Mouse (Mus musculus) neural tube, embryonic 11.5 days (tissue): ENCODE measurements around the gene Rab1b. TPM values are rescaled to one million over a fixed set of nuclear protein-coding genes. Genes with fewer than 3 reads are reported as not detected.

ENCODE experiments used
- ATAC-seq: fragments of 200-750 bp; cut with Nextera tagmentation; 2 replicates; pipeline ENCODE4 v1.8.0; 2017; ENCODE audit warnings: moderate number of reproducible peaks, mild to moderate bottlenecking, moderate TSS enrichment, moderate library complexity; ENCODE audit not compliant: insufficient read depth, low FRiP score, low TSS enrichment
- DNase-seq: peaks from one replicate; pipeline ENCODE4 v3.0.0-alpha.2; 2015; ENCODE audit warnings: low spot score
- H3K27ac ChIP-seq: fragments of 300-500 bp; sonication (generic); 2 replicates; pipeline ENCODE4 v1.5.1; 2014; ENCODE audit warnings: low read depth, mild to moderate bottlenecking, low read length
- H3K27me3 ChIP-seq: fragments of 300-500 bp; sonication (generic); 2 replicates; pipeline ENCODE4 v1.6.1; 2014; ENCODE audit warnings: mild to moderate bottlenecking, low read length, mixed read lengths; ENCODE audit not compliant: control insufficient read depth, insufficient read depth
- H3K36me3 ChIP-seq: fragments of 300-500 bp; sonication (generic); 2 replicates; pipeline ENCODE4 v1.6.1; 2014; ENCODE audit warnings: mild to moderate bottlenecking, low read length, moderate library complexity, mixed read lengths; ENCODE audit not compliant: control insufficient read depth, insufficient read depth
- H3K4me1 ChIP-seq: fragments of 300-500 bp; sonication (generic); 2 replicates; pipeline ENCODE4 v1.6.1; 2014; ENCODE audit warnings: low read length, mixed read lengths; ENCODE audit not compliant: control insufficient read depth, insufficient read depth
- H3K4me2 ChIP-seq: fragments of 300-500 bp; sonication (generic); 2 replicates; pipeline ENCODE4 v1.6.1; 2014; ENCODE audit warnings: low read depth, mild to moderate bottlenecking, moderate library complexity
- H3K4me3 ChIP-seq: fragments of 300-500 bp; sonication (generic); 2 replicates; pipeline ENCODE4 v1.5.1; 2014; ENCODE audit warnings: low read depth, low read length
- H3K9ac ChIP-seq: fragments of 300-500 bp; sonication (generic); 2 replicates; pipeline ENCODE4 v1.6.1; 2014; ENCODE audit warnings: mild to moderate bottlenecking, low read length
- H3K9me3 ChIP-seq: fragments of 300-500 bp; sonication (generic); 2 replicates; pipeline ENCODE4 v1.6.1; 2016; ENCODE audit warnings: low read length; ENCODE audit not compliant: control insufficient read depth
- WGBS: fragments of 180-500 bp; shearing (Covaris S2); extraction: QIAGEN DNeasy Blood & Tissue Kit; methylation state at CpG from one replicate; pipeline ENCODE4 v1.1.7; 2014; 5-methylcytosine and 5-hydroxymethylcytosine counted together
- polyA plus RNA-seq: library from polyadenylated mRNA; unstranded; fragments of >200 nt; fragmentation: Nextera tagmentation; extraction: Ambion mirVana; gene quantifications from 2 replicates; pipeline ENCODE4 v1.2.1, GENCODE M21; 2014

Rab1b gene
- polyA plus RNA-seq, 1 experiment from 2014 or later, result 266 TPM

DNA sequence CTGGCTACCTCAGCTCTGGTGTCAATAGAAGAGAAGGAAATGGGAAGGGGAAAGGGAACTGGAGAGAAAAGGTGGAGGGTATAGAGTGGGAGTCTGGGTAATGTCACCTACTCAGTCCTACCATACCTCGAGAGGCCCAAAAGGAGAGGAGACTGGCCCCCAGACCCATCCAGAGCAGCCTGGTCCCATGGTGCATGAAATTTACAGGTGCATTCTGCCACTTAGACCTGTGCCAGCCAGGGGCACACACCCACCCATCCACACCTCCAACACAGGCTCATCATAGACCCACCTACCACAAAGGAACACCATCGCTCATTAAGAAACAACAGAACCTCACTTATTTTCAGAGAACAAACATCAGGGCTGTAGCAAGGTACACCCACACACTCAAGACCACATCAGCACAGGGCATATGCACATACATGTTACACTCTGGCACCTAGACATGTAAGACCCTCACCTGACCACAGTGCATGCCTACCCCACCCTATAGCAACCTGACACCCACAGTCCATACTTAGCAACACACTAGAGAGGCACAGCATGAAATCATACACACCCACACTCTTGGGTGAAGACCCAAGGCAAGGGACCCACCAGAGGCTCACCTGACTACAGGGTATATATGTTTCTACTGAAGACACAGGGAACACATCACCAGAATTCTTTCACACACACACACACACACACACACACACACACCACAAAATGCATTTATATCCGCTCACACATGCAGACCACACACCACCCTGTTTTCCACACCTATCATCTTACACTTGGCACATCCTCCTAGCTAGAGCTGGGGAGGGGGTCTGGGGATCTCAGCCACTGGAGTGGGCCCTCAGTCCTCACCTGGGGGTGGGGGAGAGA, 22.7 kb downstream of the Rab1b start:
- no peaks in the 10 kb centered on the region for H3K9me3 ChIP-seq
- peaks cover 9% of the 10 kb centered on the region for H3K4me1 ChIP-seq
- DNase-seq (no peak), ATAC-seq (no peak)
- H3K27ac ChIP-seq, result no peak overlapping the region
- no peaks in the 10 kb centered on the region for H3K36me3 ChIP-seq
- H3K9ac ChIP-seq, result no peak overlapping the region
- peaks cover 65% of the 10 kb centered on the region for H3K27me3 ChIP-seq
- no peak overlapping the region for H3K4me3 ChIP-seq
- no peak overlapping the region; the same call in 1 of the 2 replicates for H3K4me2 ChIP-seq
- 75% methylated on average over 3 of the region's 3 CpGs for WGBS

DNA sequence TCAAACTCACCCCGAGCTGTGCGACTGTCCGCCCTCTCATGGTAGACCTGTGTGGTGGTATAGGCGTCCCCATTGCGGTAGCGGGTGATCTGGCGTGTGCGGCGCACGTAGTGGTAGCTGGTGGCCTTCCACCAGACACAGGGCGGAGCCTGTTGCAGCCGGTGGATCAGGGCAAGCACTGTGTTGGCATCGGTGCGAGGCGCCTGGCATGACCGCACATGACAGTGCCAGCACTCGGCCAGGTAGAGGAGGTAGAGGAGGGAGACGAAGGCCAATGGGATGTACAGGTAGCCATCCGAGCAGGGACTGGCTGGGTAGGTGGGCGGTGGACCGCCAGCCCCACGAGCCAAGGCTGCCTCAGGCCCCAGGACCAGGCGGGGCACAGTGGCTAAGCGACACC, 24.3 kb downstream of the Rab1b start:
- H3K9me3 ChIP-seq, result no peaks in the 10 kb centered on the region
- H3K27me3 ChIP-seq, result peaks cover 65% of the 10 kb centered on the region
- H3K4me3 ChIP-seq, result no peak overlapping the region
- DNase-seq (no peak), ATAC-seq (no peak)
- no peak overlapping the region for H3K27ac ChIP-seq
- no peak overlapping the region for H3K4me2 ChIP-seq
- 74% methylated on average over 24 of the region's 24 CpGs for WGBS
- H3K9ac ChIP-seq, result no peak overlapping the region
- no peaks in the 10 kb centered on the region for H3K36me3 ChIP-seq
- H3K4me1 ChIP-seq, result peaks cover 4% of the 10 kb centered on the region

DNA sequence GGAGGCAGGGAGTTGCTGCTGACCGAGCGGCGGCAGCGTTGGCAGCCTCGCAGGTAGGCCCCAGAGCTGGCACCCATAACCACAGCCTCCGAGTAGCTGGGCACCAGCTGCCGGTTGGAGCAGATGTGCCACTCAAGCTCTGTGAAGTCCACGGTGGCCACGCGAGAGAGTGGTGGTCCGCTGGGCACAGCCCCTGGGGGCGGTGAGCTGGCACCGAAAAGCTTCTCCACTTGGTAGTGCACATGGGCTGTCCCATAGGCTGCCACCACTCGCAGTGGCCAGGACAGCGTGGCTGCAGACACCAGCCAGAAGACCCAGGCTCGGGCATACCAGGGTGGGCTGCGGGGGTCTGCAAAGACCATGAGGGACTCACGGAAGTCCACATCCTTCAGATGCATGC, 24.9 kb downstream of the Rab1b start:
- DNase-seq (no peak), ATAC-seq (no peak)
- no peak overlapping the region for H3K4me3 ChIP-seq
- H3K36me3 ChIP-seq, result no peaks in the 10 kb centered on the region
- no peaks in the 10 kb centered on the region for H3K4me1 ChIP-seq
- WGBS, result 67% methylated on average over 18 of the region's 18 CpGs
- peaks cover 65% of the 10 kb centered on the region for H3K27me3 ChIP-seq
- H3K9ac ChIP-seq, result no peak overlapping the region
- no peak overlapping the region for H3K27ac ChIP-seq
- H3K4me2 ChIP-seq, result no peak overlapping the region
- no peaks in the 10 kb centered on the region for H3K9me3 ChIP-seq

DNA sequence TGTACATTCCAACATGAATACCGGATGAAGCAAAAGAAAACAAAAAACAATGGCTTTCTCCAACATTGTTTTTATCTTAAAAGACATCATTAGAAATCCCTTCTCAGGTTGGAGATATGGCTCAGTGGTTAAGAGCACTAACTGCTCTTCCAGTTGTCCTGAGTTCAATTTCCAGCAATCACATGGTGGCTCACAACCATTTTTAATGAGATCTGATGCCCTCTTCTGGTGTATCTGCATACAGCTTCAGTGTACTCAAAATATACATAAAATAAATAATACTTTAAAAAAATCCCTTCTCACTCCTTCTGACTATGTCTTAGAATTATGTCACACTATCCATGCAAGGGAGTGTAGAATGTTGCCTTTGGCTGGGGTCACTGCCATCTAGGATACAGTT, 27.6 kb downstream of the Rab1b start:
- DNase-seq, result no peak
- H3K9ac ChIP-seq, result no peak overlapping the region
- H3K36me3 ChIP-seq, result no peaks in the 10 kb centered on the region
- H3K4me1 ChIP-seq, result no peaks in the 10 kb centered on the region
- H3K4me3 ChIP-seq, result no peak overlapping the region
- WGBS, result 90% methylated on average over 1 of the region's 1 CpGs
- H3K9me3 ChIP-seq, result no peaks in the 10 kb centered on the region
- peaks cover 42% of the 10 kb centered on the region for H3K27me3 ChIP-seq
- H3K27ac ChIP-seq, result no peak overlapping the region
- ATAC-seq, result no peak
- no peak overlapping the region for H3K4me2 ChIP-seq

DNA sequence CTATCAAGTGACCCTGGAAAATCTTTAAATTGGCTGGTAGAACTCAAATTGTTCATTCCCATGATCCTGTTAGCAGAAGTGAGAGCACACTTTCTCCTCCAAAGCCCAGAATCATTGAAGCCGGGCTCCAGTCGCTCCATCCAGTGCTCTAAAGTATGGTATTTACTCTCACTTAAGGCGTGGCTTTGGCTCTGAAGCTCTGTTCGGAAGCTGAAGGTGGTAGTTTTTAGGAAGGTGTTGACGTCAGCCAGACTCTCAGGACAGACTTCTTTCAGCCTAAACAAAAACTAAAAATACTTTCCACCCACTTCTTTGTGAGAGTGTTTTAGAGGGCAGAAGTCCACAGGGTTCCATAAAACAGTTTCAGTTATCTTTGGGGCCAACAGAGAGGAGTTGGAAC, 33.4 kb downstream of the Rab1b start:
- ATAC-seq (no peak), DNase-seq (no peak)
- Histone ChIP-seq H3K9me3 (no peaks in the 10 kb centered on the region), H3K27me3 (peaks cover 20% of the 10 kb centered on the region), H3K36me3 (no peaks in the 10 kb centered on the region), H3K4me1 (peaks cover 17% of the 10 kb centered on the region), H3K27ac (no peak overlapping the region), H3K4me3 (no peak overlapping the region), H3K4me2 (no peak overlapping the region), H3K9ac (no peak overlapping the region)
- 47% methylated on average over 5 of the region's 5 CpGs for WGBS

DNA sequence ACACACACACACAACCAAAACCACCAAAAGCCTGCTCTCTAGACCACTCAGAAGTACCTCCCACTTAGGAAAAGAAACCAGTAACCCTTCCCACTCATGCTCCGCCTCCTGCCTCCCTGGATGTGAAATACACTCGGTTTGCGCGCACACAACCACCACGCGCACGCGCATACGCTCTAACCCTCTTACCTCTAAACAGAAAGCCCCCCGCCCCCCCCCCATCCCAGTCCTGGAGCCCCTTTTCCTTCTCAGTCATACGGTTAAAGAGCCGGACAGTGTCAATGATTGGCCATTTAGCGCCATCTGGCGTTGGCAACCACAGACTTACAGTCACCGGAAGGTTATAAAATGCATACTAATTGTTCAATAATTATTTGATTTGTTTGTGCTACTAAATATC, 33.8 kb downstream of the Rab1b start:
- WGBS, result 3% methylated on average over 15 of the region's 15 CpGs
- peaks cover 22% of the 10 kb centered on the region for H3K4me1 ChIP-seq
- ATAC-seq (no peak), DNase-seq (peak; percentile 82)
- H3K27me3 ChIP-seq, result peaks cover 25% of the 10 kb centered on the region
- H3K36me3 ChIP-seq, result no peaks in the 10 kb centered on the region
- no peaks in the 10 kb centered on the region for H3K9me3 ChIP-seq
- no peak overlapping the region for H3K27ac ChIP-seq
- H3K9ac ChIP-seq, result no peak overlapping the region
- H3K4me3 ChIP-seq, result peak overlapping the region; percentile 31
- H3K4me2 ChIP-seq, result peak overlapping the region; percentile 53; the same call in 1 of the 2 replicates

DNA sequence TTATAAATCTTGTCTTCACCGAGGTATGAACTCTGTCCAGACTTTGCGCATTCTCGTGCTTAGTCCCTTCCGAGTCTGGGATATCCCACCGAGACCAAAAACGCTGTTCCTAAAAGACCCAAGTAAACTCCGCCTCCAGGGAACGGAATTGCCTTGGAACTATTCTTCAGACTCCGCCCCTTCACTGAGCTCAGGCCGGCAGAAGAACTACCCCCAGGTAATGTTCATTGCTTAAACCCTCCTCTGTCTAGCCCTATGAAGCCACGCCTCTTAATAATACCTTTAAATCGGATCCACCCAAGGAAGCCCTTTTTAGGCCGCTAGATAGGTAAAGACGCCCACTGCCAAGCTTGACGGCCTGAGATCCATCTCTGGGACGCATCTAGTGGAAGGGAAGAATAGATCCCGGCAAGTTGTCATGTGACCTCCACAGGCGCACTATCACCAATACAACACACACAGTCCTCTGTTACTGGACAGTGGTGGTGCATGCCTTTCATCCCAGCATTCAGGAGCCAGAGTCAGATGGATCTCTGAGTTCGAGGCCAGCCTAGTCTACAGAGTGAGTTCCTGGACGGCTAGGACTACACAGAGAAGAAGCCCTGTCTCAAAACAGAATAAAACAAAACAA, 34.4 kb downstream of the Rab1b start:
- Histone ChIP-seq H3K4me3 (peak overlapping the region; percentile 31), H3K4me2 (peak overlapping the region; percentile 53), H3K36me3 (no peaks in the 10 kb centered on the region), H3K9ac (no peak overlapping the region), H3K9me3 (no peaks in the 10 kb centered on the region), H3K27ac (0 out of 2 replicates have a peak overlapping the region, but pooled peaks have one; percentile 17), H3K27me3 (peaks cover 28% of the 10 kb centered on the region), H3K4me1 (peaks cover 27% of the 10 kb centered on the region)
- 2% methylated on average over 20 of the region's 20 CpGs for WGBS
- ATAC-seq, result peak; percentile 20; the same call in 1 of the 2 replicates
- peak; percentile 66 for DNase-seq

DNA sequence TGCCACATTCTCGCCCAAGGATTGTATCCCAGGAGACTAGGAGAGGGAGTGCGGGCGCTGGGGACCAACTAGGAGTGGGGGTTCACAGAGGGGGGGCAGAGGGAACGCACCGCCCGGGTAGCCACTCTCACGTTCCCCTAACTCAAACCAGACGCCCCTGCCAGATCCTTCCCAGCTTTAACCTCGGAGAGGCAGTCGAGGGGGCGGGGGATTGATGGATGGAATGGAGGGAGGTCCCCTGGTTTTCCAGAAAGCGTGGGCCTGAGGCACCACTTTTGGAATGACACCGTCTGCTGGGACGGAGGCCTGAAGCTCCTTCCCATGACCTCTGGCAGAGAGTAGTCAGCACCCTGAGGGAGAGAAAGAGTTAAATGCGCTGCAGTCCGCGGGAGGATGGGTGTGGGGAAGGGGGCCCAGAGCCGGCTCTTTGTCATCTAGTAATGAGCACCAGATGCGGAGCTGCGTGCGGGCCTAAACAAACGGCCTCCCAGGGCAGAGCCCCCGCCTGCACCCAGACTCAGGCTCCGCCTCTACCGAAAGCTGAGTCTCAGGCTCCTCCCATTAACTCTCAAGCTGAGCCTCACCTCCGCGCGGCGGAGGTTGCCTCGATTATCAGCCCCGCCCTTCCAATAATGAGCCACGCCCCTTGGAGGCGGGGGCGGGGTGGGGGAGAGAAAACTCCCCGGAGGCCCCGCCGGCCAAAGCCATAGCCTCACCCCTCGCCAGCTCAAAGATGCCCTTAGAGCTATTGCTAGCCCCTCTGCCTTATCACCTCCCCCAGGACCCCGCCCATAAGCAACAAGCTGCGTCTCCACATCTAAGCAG, 35.1 kb downstream of the Rab1b start:
- WGBS, result under 1% methylated on average over 40 of the region's 40 CpGs
- ATAC-seq (peak; percentile 86), DNase-seq (peak; percentile 92)
- H3K4me3 ChIP-seq, result peak overlapping the region; percentile 31
- H3K27ac ChIP-seq, result peak overlapping the region; percentile 84
- no peaks in the 10 kb centered on the region for H3K36me3 ChIP-seq
- peaks cover 33% of the 10 kb centered on the region for H3K27me3 ChIP-seq
- peaks cover 33% of the 10 kb centered on the region for H3K4me1 ChIP-seq
- peak overlapping the region; percentile 53 for H3K4me2 ChIP-seq
- H3K9ac ChIP-seq, result peak overlapping the region; percentile 63
- no peaks in the 10 kb centered on the region for H3K9me3 ChIP-seq
